Mouse (Mus musculus): ENCODE measurements at regions not wholly inside any gene's neighbourhood (a gene's known extent, or its start where the extent isn't known, plus 50 kb on each side); places are given as distances from the start of the nearest gene placed in this dataset.

DNA sequence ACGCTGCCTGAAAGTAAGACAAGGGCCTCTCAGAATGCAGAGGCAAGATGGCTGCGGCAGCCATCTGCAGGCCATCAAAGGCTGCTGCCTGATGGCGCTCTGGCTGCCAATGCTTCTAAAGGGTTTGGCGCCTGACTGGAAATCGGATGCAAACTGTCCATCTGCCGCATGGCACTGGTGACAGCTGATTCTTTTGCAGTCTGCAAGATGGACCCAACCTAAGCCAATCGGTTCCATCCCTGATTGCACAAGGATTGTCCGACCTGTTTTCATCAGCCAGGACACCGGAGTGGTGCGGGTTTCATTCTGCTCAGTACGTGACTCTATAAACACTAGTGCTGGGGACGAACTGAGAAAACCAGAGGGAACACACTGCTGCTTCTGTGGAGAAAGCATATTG, 183.1 kb upstream of the Tbc1d5 start:
- ATAC-seq (replicated peaks in 1 of 2; ENCODE audit: insufficient read depth in 1 of 2, low FRiP score in 2 of 2, low TSS enrichment in 1 of 2, low read depth in 1 of 2, poor library complexity in 2 of 2, severe bottlenecking in 2 of 2): no peak

DNA sequence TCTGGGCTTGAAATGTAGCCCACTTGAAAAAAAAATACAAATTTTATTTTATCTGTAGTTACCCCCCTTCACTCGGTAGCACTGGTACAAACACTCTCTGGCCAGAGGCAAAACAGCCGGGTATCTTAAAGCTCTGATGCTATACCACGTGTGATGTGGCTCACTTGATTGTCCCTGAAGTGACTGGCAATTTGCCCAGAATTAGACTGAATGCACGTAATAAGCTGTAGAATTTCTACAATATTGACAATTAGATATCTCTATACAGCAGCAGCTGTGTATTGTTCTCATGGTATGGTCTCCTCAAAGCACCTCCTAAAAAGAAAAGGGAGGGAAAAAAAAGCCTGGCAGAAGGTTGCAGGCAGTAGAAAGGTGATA, 179.2 kb upstream of the Tbc1d5 start:
- ATAC-seq (replicated peaks in 1 of 2; ENCODE audit: insufficient read depth in 1 of 2, low FRiP score in 2 of 2, low TSS enrichment in 1 of 2, low read depth in 1 of 2, poor library complexity in 2 of 2, severe bottlenecking in 2 of 2): no peak

DNA sequence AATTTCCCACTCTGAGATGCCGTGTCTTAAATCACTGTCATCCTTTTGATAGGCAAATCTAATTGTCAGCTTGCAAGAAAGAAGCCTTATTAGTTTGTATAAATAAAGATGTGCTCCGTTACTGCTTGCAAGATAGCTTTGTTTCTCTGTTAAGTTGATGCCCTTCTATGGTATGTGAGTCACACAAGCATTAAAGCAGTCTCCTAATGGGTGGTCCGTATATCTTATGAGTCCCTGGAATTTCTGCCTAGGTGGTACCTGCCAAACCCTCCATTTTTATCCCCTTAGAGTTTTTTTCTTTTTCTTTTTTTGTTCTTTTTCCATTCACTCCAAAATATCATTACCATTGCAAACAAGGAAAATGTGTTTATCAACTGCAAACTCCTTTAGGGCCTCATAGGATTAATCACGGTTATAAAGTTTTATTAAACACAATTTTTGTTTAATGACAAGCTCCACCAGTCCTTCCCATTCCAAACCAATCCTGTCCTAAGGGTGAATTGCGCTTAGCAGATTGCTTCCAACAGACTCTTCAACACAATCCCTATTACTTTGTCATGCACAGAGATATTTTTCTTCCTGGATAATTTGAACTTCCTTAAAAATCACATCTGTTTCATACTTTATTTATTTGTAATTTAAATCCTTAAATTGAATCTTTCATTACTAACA, 178.7 kb upstream of the Tbc1d5 start:
- no peak for ATAC-seq (replicated peaks in 1 of 2; ENCODE audit: insufficient read depth in 1 of 2, low FRiP score in 2 of 2, low TSS enrichment in 1 of 2, low read depth in 1 of 2, poor library complexity in 2 of 2, severe bottlenecking in 2 of 2)

DNA sequence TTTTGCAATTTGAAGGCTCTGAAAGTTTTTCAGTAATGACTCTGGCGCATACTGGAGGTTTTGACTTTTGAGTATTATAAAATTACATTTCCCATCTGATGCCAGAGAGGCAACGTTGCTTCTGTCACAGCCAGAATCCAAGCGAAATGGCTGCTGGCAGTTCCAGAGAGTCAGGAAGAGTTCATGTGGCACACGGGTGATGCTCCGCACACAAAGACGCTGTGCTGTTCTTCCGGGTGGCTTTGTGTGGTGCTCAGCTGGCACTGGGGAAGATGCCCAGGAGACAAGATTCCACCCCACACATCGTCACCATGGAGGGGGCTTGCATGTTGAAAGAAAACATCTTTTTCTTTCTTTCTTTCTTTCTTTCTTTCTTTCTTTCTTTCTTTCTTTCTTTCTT, 177.3 kb upstream of the Tbc1d5 start:
- ATAC-seq (replicated peaks in 1 of 2; ENCODE audit: insufficient read depth in 1 of 2, low FRiP score in 2 of 2, low TSS enrichment in 1 of 2, low read depth in 1 of 2, poor library complexity in 2 of 2, severe bottlenecking in 2 of 2): no peak

DNA sequence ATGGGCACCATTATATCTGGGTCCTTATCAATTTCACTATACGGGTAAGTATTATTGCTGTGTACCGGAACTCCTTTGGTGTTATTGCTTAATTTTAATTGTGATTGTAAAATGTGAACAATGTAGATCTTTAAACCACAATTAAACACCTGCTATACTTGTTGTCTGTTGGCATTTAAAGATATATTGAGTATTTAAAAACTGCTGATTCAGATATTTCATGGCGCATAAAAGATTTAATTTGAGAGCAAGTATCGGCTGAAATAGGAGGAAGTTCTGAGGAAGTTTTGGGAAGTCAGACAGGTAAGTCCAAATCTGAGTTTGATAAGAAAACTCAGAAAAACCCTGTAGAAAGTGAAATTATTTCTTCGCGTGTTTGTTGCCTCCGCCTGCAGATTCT, 142.7 kb upstream of the Tbc1d5 start:
- ATAC-seq (replicated peaks in 1 of 2; ENCODE audit: insufficient read depth in 1 of 2, low FRiP score in 2 of 2, low TSS enrichment in 1 of 2, low read depth in 1 of 2, poor library complexity in 2 of 2, severe bottlenecking in 2 of 2): no peak

DNA sequence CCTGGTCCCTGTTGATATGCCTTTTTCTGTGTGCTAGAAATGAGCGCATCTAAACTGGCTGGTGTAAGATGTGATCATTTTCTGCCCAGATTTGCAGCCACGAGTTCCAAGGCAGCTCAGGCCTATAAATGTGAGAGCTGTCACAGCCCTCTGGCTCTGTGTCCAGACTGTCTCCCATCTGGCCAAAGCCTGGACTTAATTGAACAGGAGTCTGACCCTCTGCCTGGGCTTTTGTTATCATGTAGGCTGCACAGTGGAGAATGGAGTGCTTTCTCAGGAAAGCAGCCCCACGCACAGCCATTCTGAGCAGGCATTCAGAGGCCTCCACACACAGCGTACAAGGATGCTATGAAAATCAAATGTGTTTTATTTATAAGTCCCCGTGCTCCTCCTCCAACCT, 141.9 kb upstream of the Tbc1d5 start:
- ATAC-seq (replicated peaks in 1 of 2; ENCODE audit: insufficient read depth in 1 of 2, low FRiP score in 2 of 2, low TSS enrichment in 1 of 2, low read depth in 1 of 2, poor library complexity in 2 of 2, severe bottlenecking in 2 of 2): no peak

DNA sequence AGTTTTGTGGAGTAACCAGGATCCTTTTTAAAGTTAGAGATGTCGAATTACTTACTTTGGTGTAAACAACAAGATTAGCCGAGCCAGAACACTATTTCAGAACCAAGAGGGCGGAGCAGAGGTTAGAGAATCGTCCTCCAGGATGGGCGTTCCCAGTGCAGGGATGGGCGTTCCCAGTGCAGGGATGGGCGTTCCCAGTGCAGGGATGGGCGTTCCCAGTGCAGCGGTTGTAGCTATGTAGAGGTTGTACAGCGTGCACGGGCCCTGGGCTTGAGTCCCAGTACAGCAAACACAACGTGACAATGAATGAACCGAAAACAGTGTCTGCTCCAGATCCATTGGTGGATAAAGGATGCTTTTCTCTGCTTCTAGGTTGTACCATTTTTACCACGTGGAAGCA, 125.8 kb upstream of the Tbc1d5 start:
- ATAC-seq (replicated peaks in 1 of 2; ENCODE audit: insufficient read depth in 1 of 2, low FRiP score in 2 of 2, low TSS enrichment in 1 of 2, low read depth in 1 of 2, poor library complexity in 2 of 2, severe bottlenecking in 2 of 2): no peak

DNA sequence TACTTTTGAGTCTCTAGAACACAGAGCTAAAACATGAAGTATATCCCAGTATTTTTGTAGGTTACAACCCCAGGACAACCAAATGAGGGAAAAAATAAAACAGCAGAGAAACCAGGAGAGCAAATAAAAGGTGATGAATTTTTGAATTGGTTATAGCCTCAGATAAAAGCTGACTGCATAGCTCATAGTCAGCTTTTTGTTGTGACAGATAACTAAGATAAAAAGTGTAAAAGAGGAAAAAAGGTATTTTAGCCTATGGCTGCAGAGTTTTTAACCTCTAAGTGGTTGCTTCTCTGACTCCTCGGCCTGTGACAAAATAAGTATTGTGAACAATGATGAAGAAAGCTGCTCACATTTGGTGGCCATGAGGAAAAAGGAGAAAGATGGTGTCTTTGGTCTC, 111.6 kb upstream of the Tbc1d5 start:
- ATAC-seq (replicated peaks in 1 of 2; ENCODE audit: insufficient read depth in 1 of 2, low FRiP score in 2 of 2, low TSS enrichment in 1 of 2, low read depth in 1 of 2, poor library complexity in 2 of 2, severe bottlenecking in 2 of 2): no peak

DNA sequence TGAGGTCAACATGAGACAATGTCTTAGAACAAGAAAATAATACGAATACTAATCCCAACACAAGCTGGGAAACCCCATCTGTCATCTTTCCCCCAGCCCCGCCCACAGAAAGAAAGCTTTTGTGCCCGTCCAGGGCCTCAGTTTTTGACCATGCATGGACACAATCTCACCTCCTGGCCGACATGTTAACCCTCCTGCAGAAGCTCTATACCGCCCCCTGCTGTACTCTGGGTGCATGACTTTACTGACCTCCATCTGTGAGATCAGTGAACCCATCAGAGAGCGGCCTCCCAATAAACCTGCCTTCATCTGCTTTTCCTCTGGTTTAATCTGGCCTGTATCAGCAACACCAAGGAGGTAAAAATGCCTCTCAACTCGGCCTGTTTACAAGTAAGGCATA, 109.6 kb upstream of the Tbc1d5 start:
- no peak; a peak in 1 of 4 replicates for ATAC-seq (replicated peaks in 1 of 2; ENCODE audit: insufficient read depth in 1 of 2, low FRiP score in 2 of 2, low TSS enrichment in 1 of 2, low read depth in 1 of 2, poor library complexity in 2 of 2, severe bottlenecking in 2 of 2)

DNA sequence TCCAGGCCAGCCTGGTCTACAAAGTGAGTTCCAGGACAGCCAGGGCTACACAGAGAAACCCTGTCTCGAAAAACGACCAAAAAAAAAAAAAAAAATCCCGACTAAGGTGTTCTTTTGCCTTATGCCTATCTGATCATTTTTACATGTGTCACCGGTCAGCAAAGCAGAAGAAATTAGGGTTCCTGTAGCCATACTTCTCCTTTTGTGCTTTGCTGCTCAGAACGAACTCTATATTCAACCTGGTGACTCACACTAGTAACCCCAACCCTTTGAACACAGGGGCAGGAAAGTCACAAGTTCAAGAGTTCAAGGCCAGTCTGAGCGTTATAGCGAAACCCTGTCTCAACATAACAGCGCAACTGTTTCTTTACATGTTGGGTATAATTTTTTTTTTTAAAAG, 108.7 kb upstream of the Tbc1d5 start:
- no peak for ATAC-seq (replicated peaks in 1 of 2; ENCODE audit: insufficient read depth in 1 of 2, low FRiP score in 2 of 2, low TSS enrichment in 1 of 2, low read depth in 1 of 2, poor library complexity in 2 of 2, severe bottlenecking in 2 of 2)

DNA sequence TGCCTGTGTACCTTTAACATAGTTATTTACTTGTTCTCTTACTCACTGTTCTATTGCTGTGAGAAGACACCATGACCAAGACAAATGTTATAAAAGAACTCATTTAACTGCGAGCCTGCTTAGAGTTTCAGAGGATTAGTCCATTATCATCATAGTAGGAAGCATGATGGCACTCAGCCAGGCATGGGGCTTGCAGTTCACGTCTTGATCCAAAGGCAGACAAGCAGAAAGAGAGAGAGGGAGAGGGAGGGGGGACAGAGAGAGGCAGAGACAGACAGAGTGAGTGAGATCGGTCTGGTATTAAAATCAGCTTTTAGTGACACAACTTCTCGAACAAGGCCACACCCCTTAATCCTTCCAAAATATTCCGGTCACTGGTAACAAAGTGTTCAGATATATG, 106.2 kb upstream of the Tbc1d5 start:
- ATAC-seq (replicated peaks in 1 of 2; ENCODE audit: insufficient read depth in 1 of 2, low FRiP score in 2 of 2, low TSS enrichment in 1 of 2, low read depth in 1 of 2, poor library complexity in 2 of 2, severe bottlenecking in 2 of 2): no peak

DNA sequence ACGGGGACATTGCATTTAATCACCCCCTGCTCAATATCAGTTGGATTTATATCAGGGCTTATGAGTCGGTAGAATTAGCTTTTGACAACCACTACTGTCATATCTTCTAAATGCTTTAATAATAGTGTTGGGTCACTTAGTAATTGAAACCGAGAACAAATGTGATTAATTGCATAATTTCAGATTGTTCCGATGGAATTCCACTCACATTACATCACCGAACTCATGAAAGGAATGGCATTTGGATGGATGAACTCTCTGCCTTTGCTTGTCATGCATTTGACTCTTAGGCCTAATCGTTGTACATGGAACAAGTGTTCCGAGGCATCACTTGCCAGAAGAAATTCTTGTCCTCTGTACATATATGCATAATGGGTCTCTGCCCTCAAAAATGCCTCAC, 99.6 kb upstream of the Tbc1d5 start:
- no peak for ATAC-seq (replicated peaks in 1 of 2; ENCODE audit: insufficient read depth in 1 of 2, low FRiP score in 2 of 2, low TSS enrichment in 1 of 2, low read depth in 1 of 2, poor library complexity in 2 of 2, severe bottlenecking in 2 of 2)

DNA sequence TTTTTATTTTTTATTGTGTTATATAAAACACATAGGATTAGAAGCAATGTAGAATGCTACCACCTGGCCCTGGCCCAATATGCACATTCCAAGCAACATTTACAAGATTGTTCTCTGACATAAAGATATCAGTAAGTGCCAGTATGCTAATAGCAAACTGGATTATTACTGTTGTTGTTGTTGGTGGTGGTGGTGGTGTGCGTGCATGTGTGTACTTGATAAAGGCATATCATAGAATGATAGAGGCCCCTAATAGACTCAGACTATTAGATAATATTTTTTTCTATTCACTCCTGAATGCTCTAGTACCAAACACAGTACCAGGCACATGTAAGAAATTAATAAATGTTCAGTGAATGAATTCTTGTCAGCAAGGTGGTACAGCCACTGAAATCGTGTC, 98.9 kb upstream of the Tbc1d5 start:
- ATAC-seq (replicated peaks in 1 of 2; ENCODE audit: insufficient read depth in 1 of 2, low FRiP score in 2 of 2, low TSS enrichment in 1 of 2, low read depth in 1 of 2, poor library complexity in 2 of 2, severe bottlenecking in 2 of 2): no peak

DNA sequence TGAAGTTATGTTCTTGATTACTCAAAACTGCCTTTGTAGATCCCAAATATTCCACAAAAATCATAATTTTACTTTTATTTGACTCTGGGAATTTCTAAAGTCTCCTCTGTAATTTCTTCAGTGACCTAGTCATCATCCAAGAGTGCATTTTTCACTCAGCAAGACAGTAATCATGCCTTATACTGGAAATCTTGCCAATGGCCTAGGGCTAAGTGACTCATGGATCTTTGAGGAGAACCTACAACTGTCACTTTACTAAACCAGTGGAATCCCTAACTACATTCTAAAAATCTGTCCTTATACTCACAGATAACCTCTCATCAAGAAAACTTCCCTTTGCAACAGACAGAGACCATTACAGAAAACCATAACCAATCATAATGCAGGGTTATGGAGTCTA, 98.0 kb upstream of the Tbc1d5 start:
- ATAC-seq (replicated peaks in 1 of 2; ENCODE audit: insufficient read depth in 1 of 2, low FRiP score in 2 of 2, low TSS enrichment in 1 of 2, low read depth in 1 of 2, poor library complexity in 2 of 2, severe bottlenecking in 2 of 2): no peak

DNA sequence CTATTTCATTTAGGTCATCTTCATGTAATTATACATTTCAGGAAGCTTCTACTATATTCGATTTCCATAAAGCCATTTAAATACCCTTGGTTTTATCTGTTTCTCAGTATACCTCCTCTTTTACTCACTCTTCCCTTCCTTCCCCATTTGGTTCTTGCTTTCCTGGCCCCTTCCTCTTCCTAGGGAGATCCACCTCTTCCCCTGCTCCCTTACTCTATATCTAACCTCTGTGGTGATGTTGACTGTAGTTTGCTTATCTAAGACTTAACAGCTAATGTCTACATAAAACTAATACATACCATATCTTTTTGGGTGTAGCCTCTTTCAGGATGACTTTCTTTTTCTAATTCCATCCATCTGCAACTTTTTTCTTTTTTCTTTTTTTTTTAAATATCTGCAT, 92.9 kb upstream of the Tbc1d5 start:
- ATAC-seq (replicated peaks in 1 of 2; ENCODE audit: insufficient read depth in 1 of 2, low FRiP score in 2 of 2, low TSS enrichment in 1 of 2, low read depth in 1 of 2, poor library complexity in 2 of 2, severe bottlenecking in 2 of 2): no peak

DNA sequence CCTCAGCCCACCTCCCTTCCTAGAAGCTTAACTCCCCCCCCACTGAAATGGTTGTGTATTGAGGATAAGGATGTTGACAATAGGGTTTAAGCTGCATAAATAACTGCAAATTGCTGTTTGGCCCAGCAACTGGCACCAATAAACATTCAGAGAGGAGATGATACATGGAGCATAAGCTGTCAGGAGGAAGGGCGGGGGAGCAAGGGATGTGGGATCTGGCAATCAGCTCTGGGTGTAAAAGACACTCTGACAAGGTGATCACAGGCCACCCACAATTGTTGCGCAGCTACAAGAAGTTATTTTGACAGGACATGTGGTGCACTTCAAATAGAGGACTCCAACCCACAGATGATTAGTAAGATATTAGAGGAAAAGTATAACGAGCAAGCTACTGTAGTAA, 83.8 kb upstream of the Tbc1d5 start:
- ATAC-seq (replicated peaks in 1 of 2; ENCODE audit: insufficient read depth in 1 of 2, low FRiP score in 2 of 2, low TSS enrichment in 1 of 2, low read depth in 1 of 2, poor library complexity in 2 of 2, severe bottlenecking in 2 of 2): no peak

DNA sequence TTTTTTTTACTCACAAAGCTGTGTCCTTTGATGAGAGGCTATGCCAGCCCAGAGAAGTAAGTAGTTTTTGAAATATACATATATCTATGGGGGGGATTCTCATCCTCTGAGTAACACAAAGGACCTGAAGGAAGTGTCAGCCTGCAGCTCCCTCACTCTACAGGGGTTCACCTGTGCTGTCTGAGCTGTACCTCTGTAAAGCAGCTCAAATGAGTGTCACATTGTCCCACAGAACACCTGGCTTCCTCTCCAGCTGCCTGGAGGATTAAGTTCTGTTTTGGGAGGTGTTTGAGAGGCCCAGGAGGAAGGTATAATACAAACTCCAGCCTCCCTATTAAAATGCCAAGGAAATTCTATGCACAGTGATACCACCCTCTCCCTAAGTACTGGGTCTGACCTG, 83.3 kb upstream of the Tbc1d5 start:
- no peak for ATAC-seq (replicated peaks in 1 of 2; ENCODE audit: insufficient read depth in 1 of 2, low FRiP score in 2 of 2, low TSS enrichment in 1 of 2, low read depth in 1 of 2, poor library complexity in 2 of 2, severe bottlenecking in 2 of 2)

DNA sequence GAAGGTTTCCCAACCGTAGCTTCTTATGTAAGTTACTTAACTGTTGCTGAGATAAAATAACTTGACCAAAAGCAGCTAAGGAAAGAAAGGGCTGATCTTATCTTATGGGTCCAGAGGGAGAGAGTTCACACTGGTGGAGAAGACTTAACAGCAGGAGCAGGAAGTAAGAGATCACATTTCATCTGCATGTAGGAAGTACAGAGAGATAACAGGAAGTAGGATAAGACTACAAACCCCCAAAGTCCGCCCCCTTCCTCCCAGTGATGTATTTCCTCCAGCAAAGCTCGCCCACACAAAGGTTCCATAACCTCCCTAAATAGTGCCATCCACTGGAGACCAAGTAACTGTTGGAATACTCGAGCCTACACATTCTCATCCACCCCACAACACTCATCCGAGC, 79.2 kb upstream of the Tbc1d5 start:
- peak in 1 of 2 experiments; percentile 12; a peak in 1 of 4 replicates for ATAC-seq (replicated peaks in 1 of 2; ENCODE audit: insufficient read depth in 1 of 2, low FRiP score in 2 of 2, low TSS enrichment in 1 of 2, low read depth in 1 of 2, poor library complexity in 2 of 2, severe bottlenecking in 2 of 2)

DNA sequence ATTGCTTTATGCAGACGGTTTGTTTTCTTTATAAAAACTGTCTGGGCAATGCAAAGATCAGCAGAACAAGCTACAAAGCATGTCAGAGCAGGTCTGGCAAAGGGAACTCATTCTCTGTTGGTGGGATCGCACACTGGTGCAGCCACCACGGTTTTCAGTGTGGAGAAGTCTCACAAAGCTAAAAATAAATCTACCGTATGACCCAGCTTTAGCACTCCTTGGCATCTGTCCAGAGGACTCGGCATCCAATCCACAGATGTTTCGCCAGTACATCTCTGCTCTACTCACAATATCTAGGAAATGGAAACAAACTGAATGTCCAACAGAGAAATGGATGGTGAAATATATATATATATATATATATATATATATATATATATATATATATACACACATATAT, 69.4 kb upstream of the Tbc1d5 start:
- no peak for ATAC-seq (replicated peaks in 1 of 2; ENCODE audit: insufficient read depth in 1 of 2, low FRiP score in 2 of 2, low TSS enrichment in 1 of 2, low read depth in 1 of 2, poor library complexity in 2 of 2, severe bottlenecking in 2 of 2)

DNA sequence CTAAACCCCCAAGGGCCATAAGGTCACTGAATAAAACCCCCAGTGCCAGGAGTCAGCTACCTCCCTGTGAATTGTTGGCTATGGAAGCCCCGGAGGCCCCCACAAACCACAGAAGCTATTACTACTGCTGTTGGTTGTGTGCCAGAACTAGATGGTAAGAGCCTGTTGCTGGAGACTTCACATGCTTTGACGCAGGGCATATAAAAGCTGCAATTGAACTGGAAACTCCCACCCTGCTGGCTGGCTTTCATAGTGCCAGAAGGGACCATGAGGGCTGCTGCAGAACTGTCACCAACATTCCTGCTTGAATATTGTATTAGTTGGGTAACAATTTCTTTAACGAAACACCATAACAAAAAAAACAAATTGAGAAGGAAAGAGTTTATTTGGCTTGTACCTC, 66.9 kb upstream of the Tbc1d5 start:
- ATAC-seq (replicated peaks in 1 of 2; ENCODE audit: insufficient read depth in 1 of 2, low FRiP score in 2 of 2, low TSS enrichment in 1 of 2, low read depth in 1 of 2, poor library complexity in 2 of 2, severe bottlenecking in 2 of 2): no peak

Measured in hematopoietic stem cell, adult 5-6 weeks (primary cell).